20 mouse cellular contexts compared by ENCODE assay signal in the genomic region with DNA sequence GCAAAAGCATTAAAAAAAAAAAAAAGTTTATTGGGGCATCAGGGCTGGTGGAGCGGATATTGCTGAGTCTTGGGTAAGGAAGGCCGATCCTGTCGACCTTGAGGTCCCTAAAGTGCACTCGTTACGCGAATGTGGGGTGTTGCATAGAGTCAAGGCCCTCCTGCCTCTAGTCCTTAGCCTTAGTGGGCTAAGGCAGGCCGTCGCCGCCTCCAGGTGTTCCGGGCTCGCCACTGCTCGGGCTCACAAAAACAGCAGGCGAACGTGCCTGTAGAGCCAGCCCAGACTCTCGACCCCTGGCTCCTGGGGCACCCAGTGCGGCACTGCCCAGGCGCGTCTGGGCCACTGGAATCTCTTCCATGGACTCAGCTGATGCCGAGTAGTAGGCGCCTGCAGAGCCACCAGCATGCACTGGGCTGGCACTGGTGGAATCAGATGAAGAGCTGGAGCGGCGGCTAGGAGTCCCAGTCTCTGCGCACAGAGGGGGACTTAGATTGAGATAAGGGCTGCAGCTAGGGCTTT. TPM values are rescaled to one million over a fixed set of nuclear protein-coding genes. Genes with fewer than 3 reads are reported as not detected.
DNase-seq lines count a peak whose midpoint lies in the region; ATAC-seq and TF ChIP-seq lines count a peak whose summit lies in the region.
"Had no signal": no experiment of that assay in that cellular context is flagged by ENCODE, and none has a peak within 500 bp of the region (broad histone marks: within the 10 kb centered on the region; RNA-seq: fewer than 3 reads in every experiment).

No protein-coding gene starts in this region.

- peaks cover 53% of the 10 kb centered on the region for H3K27me3 ChIP-seq in heart, embryonic 10.5 days (ENCODE audit: insufficient read depth, poor library complexity, severe bottlenecking)
- peaks cover 66% of the 10 kb centered on the region for H3K27me3 ChIP-seq in midbrain, embryonic 10.5 days (ENCODE audit: low read depth, poor library complexity, severe bottlenecking)
- H3K27me3 ChIP-seq in midbrain, embryonic 14.5 days (ENCODE audit: control insufficient read depth, insufficient read depth, low read length), result no peaks in the 10 kb centered on the region
- peaks cover 93% of the 10 kb centered on the region for H3K27me3 ChIP-seq in liver, embryonic 12.5 days (replicated peaks)

- no peak overlapping the region for H3K9ac ChIP-seq in midbrain, embryonic 14.5 days (replicated peaks; ENCODE audit: low read length)
- H3K9ac ChIP-seq in ES-E14 (ENCODE audit: insufficient read depth, low read depth, low read length, poor library complexity, severe bottlenecking), result peak overlapping the region; percentile 33
- H3K9ac ChIP-seq in liver, embryonic 12.5 days, result no peak overlapping the region
- H3K9ac ChIP-seq: forebrain, embryonic 15.5 days had no signal

- no peaks in the 10 kb centered on the region for H3K9me3 ChIP-seq in heart, embryonic 10.5 days
- H3K9me3 ChIP-seq in midbrain, embryonic 10.5 days (replicated peaks), result no peaks in the 10 kb centered on the region
- no peaks in the 10 kb centered on the region for H3K9me3 ChIP-seq in midbrain, embryonic 14.5 days (ENCODE audit: control insufficient read depth, low read length)
- H3K9me3 ChIP-seq in ES-E14 (ENCODE audit: control insufficient read depth, insufficient read depth, low read depth, low read length), result no peaks in the 10 kb centered on the region
- no peaks in the 10 kb centered on the region for H3K9me3 ChIP-seq in liver, embryonic 12.5 days (replicated peaks)
- H3K9me3 ChIP-seq: forebrain, embryonic 15.5 days; G1E had no signal

- TF ChIP-seq CTCF in layer of hippocampus, adult 2 months (conservative IDR thresholded peaks at IDR 0.05), result no peak

- WGBS in heart, embryonic 10.5 days, result 11% methylated on average over 23 of the region's 23 CpGs
- WGBS in midbrain, embryonic 10.5 days, result 9% methylated on average over 23 of the region's 23 CpGs
- 23% methylated on average over 23 of the region's 23 CpGs for WGBS in midbrain, embryonic 14.5 days
- WGBS in liver, embryonic 12.5 days (ENCODE audit: insufficient replicate concordance), result 15% methylated on average over 23 of the region's 23 CpGs

- 0 out of 2 replicates have a peak overlapping the region, but pooled peaks have one; percentile 27 for H3K4me3 ChIP-seq in heart, embryonic 10.5 days
- H3K4me3 ChIP-seq in midbrain, embryonic 10.5 days, result peak overlapping the region; percentile 29
- H3K4me3 ChIP-seq in midbrain, embryonic 14.5 days (replicated peaks; ENCODE audit: low read depth, low read length), result no peak overlapping the region
- H3K4me3 ChIP-seq in ES-E14 (ENCODE audit: insufficient read depth in 1 of 2, low read depth in 1 of 2, low read length in 2 of 2, poor library complexity in 1 of 2, severe bottlenecking in 1 of 2), result peak overlapping the region; percentile 41 to 45
- no peak overlapping the region for H3K4me3 ChIP-seq in liver, embryonic 12.5 days
- no peak overlapping the region for H3K4me3 ChIP-seq in layer of hippocampus, adult 2 months
- H3K4me3 ChIP-seq: forebrain, embryonic 15.5 days had no signal

- DNase-seq in heart, embryonic 10.5 days (ENCODE audit: low spot score), result no peak
- DNase-seq in heart, postnatal 14 days, result no peak
- peak; percentile 36 for DNase-seq in midbrain, embryonic 10.5 days (ENCODE audit: low spot score)
- no peak for DNase-seq in midbrain, embryonic 14.5 days
- no peak for DNase-seq in ES-E14 (ENCODE audit: low read depth, low spot score)
- DNase-seq in layer of hippocampus, adult 2 months (ENCODE audit: low spot score in 2 of 2), result no peak
- DNase-seq: kidney, adult 9 months; left cerebral cortex, postnatal 4 days; spleen, adult 18-20 months; thymus, postnatal 14 days had no signal

- H3K4me1 ChIP-seq in heart, embryonic 10.5 days, result peaks cover 70% of the 10 kb centered on the region
- H3K4me1 ChIP-seq in midbrain, embryonic 10.5 days, result peaks cover 90% of the 10 kb centered on the region
- H3K4me1 ChIP-seq in midbrain, embryonic 14.5 days (ENCODE audit: control insufficient read depth, insufficient read depth, low read length), result peaks cover 39% of the 10 kb centered on the region
- peaks cover 10 to 37% of the 10 kb centered on the region in 2 experiments for H3K4me1 ChIP-seq in ES-E14 (ENCODE audit: control insufficient read depth in 2 of 2, insufficient read depth in 2 of 2, low read length in 2 of 2, poor library complexity in 1 of 2)
- H3K4me1 ChIP-seq in liver, embryonic 12.5 days, result peaks cover 45% of the 10 kb centered on the region

- H3K4me2 ChIP-seq in midbrain, embryonic 14.5 days (ENCODE audit: low read length), result no peak overlapping the region
- H3K4me2 ChIP-seq in liver, embryonic 12.5 days, result peak overlapping the region; percentile 26; the same call in 1 of the 2 replicates
- H3K4me2 ChIP-seq: forebrain, embryonic 15.5 days had no signal

- 0 out of 2 replicates have a peak, but pooled peaks cover 11% of the 10 kb centered on the region for H3K36me3 ChIP-seq in heart, embryonic 10.5 days
- H3K36me3 ChIP-seq in midbrain, embryonic 10.5 days, result peaks cover 27% of the 10 kb centered on the region
- 0 out of 2 replicates have a peak, but pooled peaks cover 6% of the 10 kb centered on the region for H3K36me3 ChIP-seq in midbrain, embryonic 14.5 days (ENCODE audit: control insufficient read depth, insufficient read depth, low read length)
- no peaks in the 10 kb centered on the region for H3K36me3 ChIP-seq in ES-E14 (ENCODE audit: control insufficient read depth, insufficient read depth, low read length, poor library complexity, severe bottlenecking)
- no peaks in the 10 kb centered on the region for H3K36me3 ChIP-seq in liver, embryonic 12.5 days
- H3K36me3 ChIP-seq: G1E had no signal

- in situ Hi-C loops in ES-E14 (cut with MboI; ENCODE audit: low sequenced_read_pairs in 2 of 2, unreplicated experiment in 2 of 2), result no loop called here

- no peak for ATAC-seq in midbrain, embryonic 14.5 days (ENCODE audit: low FRiP score, low TSS enrichment)
- no peak for ATAC-seq in liver, embryonic 12.5 days
- ATAC-seq in granulocyte monocyte progenitor cell, adult 5-6 weeks (replicated peaks; ENCODE audit: poor library complexity, severe bottlenecking), result no peak
- ATAC-seq: forebrain, embryonic 15.5 days; inflammation-experienced regulatory T-cells, adult 6 months had no signal

- intact Hi-C loops in heart, postnatal 14 days (cut with DNase I), result no loop called here

- peak overlapping the region; percentile 43; the same call in 1 of the 2 replicates for H3K27ac ChIP-seq in heart, embryonic 10.5 days
- peak overlapping the region; percentile 57 for H3K27ac ChIP-seq in midbrain, embryonic 10.5 days (replicated peaks)
- no peak overlapping the region for H3K27ac ChIP-seq in midbrain, embryonic 14.5 days (replicated peaks; ENCODE audit: low read depth, low read length)
- H3K27ac ChIP-seq in ES-E14 (ENCODE audit: insufficient read depth, low read depth, low read length, poor library complexity, severe bottlenecking), result no peak overlapping the region
- H3K27ac ChIP-seq in liver, embryonic 12.5 days, result no peak overlapping the region
- H3K27ac ChIP-seq in layer of hippocampus, adult 2 months, result no peak overlapping the region
- H3K27ac ChIP-seq: forebrain, embryonic 15.5 days had no signal

RNA-seq across cellular contexts. Expression of a gene that starts 1.1 kb away (rescaled TPM):
- 25.5 and 28.4 TPM in 2 replicates for polyA plus RNA-seq in heart, embryonic 10.5 days (2016; fragmentation: Nextera tagmentation; extraction: Ambion mirVana)
- 10 to 100 TPM; 47.7 to 50.1 TPM for total RNA-seq in heart, postnatal 14 days (2021)
- 94.4 and 100.0 TPM in 2 replicates for polyA plus RNA-seq in midbrain, embryonic 10.5 days (2016; fragmentation: Nextera tagmentation; extraction: Ambion mirVana)
- 91.3 and 108 TPM in 2 replicates for polyA plus RNA-seq in midbrain, embryonic 14.5 days (2014; fragmentation: Nextera tagmentation; extraction: Ambion mirVana)
- total RNA-seq in ES-E14 (2012; rRNA removed), result 16.7 and 17.3 TPM in 2 replicates
- polyA plus RNA-seq in liver, embryonic 12.5 days (2016; fragmentation: Nextera tagmentation; extraction: Ambion mirVana), result 1.2 and 1.4 TPM in 2 replicates
- 10 to 100 TPM; 36.5 to 36.8 TPM for total RNA-seq in layer of hippocampus, adult 2 months (2021)
- total RNA-seq in granulocyte monocyte progenitor cell, adult 5-6 weeks (2014; fragmentation: Nextera tagmentation), result not detected in 2 replicates
- total RNA-seq in granulocyte monocyte progenitor cell, adult 5-6 weeks (2017), result not detected in 2 replicates
- total RNA-seq: G1E had no signal
- polyA plus RNA-seq: G1E had no signal

RNA-seq across cellular contexts. Expression of a gene that starts 24.2 kb away (rescaled TPM):
- polyA plus RNA-seq in heart, embryonic 10.5 days (2016; fragmentation: Nextera tagmentation; extraction: Ambion mirVana), result 16.1 and 21.6 TPM in 2 replicates
- 10 to 100 TPM; 14.9 to 16.3 TPM for total RNA-seq in heart, postnatal 14 days (2021)
- polyA plus RNA-seq in midbrain, embryonic 10.5 days (2016; fragmentation: Nextera tagmentation; extraction: Ambion mirVana), result 18.6 and 24.0 TPM in 2 replicates
- polyA plus RNA-seq in midbrain, embryonic 14.5 days (2014; fragmentation: Nextera tagmentation; extraction: Ambion mirVana), result 25.2 and 26.4 TPM in 2 replicates
- 3.2 and 7.6 TPM in 2 replicates for total RNA-seq in ES-E14 (2012; rRNA removed)
- polyA plus RNA-seq in liver, embryonic 12.5 days (2016; fragmentation: Nextera tagmentation; extraction: Ambion mirVana), result 4.0 and 4.6 TPM in 2 replicates
- total RNA-seq in layer of hippocampus, adult 2 months (2021), result 10 to 100 TPM; 36.2 to 38.9 TPM
- 1.8 and 10.4 TPM in 2 replicates for total RNA-seq in granulocyte monocyte progenitor cell, adult 5-6 weeks (2014; fragmentation: Nextera tagmentation)
- 3.6 and 4.6 TPM in 2 replicates for total RNA-seq in granulocyte monocyte progenitor cell, adult 5-6 weeks (2017)

RNA-seq across cellular contexts. Expression of a gene that starts 46.1 kb away (rescaled TPM):
- 14.8 and 37.5 TPM in 2 replicates for polyA plus RNA-seq in heart, embryonic 10.5 days (2016; fragmentation: Nextera tagmentation; extraction: Ambion mirVana)
- 1 to 10 TPM in 1 of 2 experiments, under 1 TPM in 1; 0.53 to 1.0 TPM for total RNA-seq in heart, postnatal 14 days (2021)
- 28.8 and 30.2 TPM in 2 replicates for polyA plus RNA-seq in midbrain, embryonic 10.5 days (2016; fragmentation: Nextera tagmentation; extraction: Ambion mirVana)
- 5.9 and 9.7 TPM in 2 replicates for polyA plus RNA-seq in midbrain, embryonic 14.5 days (2014; fragmentation: Nextera tagmentation; extraction: Ambion mirVana)
- total RNA-seq in ES-E14 (2012; rRNA removed), result 0.67 and 0.74 TPM in 2 replicates
- 6.0 and 6.7 TPM in 2 replicates for polyA plus RNA-seq in liver, embryonic 12.5 days (2016; fragmentation: Nextera tagmentation; extraction: Ambion mirVana)
- total RNA-seq in layer of hippocampus, adult 2 months (2021), result not detected
- total RNA-seq in granulocyte monocyte progenitor cell, adult 5-6 weeks (2014; fragmentation: Nextera tagmentation), result not detected in 2 replicates
- total RNA-seq in granulocyte monocyte progenitor cell, adult 5-6 weeks (2017), result not detected in 2 replicates
- total RNA-seq: G1E; left cerebral cortex, postnatal 4 days had no signal
- polyA plus RNA-seq: G1E; inflammation-experienced regulatory T-cells, adult 6 months had no signal

RNA-seq across cellular contexts. Expression of a gene that starts 59.1 kb away (rescaled TPM):
- polyA plus RNA-seq in heart, embryonic 10.5 days (2016; fragmentation: Nextera tagmentation; extraction: Ambion mirVana), result 0.09 TPM in 1 of 2 replicates, not detected in the other
- total RNA-seq in heart, postnatal 14 days (2021), result under 1 TPM; 0.68 to 0.86 TPM
- polyA plus RNA-seq in midbrain, embryonic 10.5 days (2016; fragmentation: Nextera tagmentation; extraction: Ambion mirVana), result 2.6 and 3.7 TPM in 2 replicates
- polyA plus RNA-seq in midbrain, embryonic 14.5 days (2014; fragmentation: Nextera tagmentation; extraction: Ambion mirVana), result 1.5 and 1.7 TPM in 2 replicates
- 0.13 TPM in 1 of 2 replicates, not detected in the other for total RNA-seq in ES-E14 (2012; rRNA removed)
- 0.07 and 0.18 TPM in 2 replicates for polyA plus RNA-seq in liver, embryonic 12.5 days (2016; fragmentation: Nextera tagmentation; extraction: Ambion mirVana)
- total RNA-seq in layer of hippocampus, adult 2 months (2021), result under 1 TPM; 0.42 to 0.84 TPM
- 0.36 TPM in 1 of 2 replicates, not detected in the other for total RNA-seq in granulocyte monocyte progenitor cell, adult 5-6 weeks (2014; fragmentation: Nextera tagmentation)
- not detected in 2 replicates for total RNA-seq in granulocyte monocyte progenitor cell, adult 5-6 weeks (2017)
- total RNA-seq: G1E had no signal
- polyA plus RNA-seq: C2C12; G1E; inflammation-experienced regulatory T-cells, adult 6 months; stomach, embryonic 14.5 days had no signal

RNA-seq across cellular contexts. Expression of a gene that starts 59.2 kb away (rescaled TPM):
- polyA plus RNA-seq in heart, embryonic 10.5 days (2016; fragmentation: Nextera tagmentation; extraction: Ambion mirVana), result not detected in 2 replicates
- not detected for total RNA-seq in heart, postnatal 14 days (2021)
- 0.07 TPM in 1 of 2 replicates, not detected in the other for polyA plus RNA-seq in midbrain, embryonic 10.5 days (2016; fragmentation: Nextera tagmentation; extraction: Ambion mirVana)
- not detected in 2 replicates for polyA plus RNA-seq in midbrain, embryonic 14.5 days (2014; fragmentation: Nextera tagmentation; extraction: Ambion mirVana)
- 0.18 and 0.37 TPM in 2 replicates for total RNA-seq in ES-E14 (2012; rRNA removed)
- not detected in 2 replicates for polyA plus RNA-seq in liver, embryonic 12.5 days (2016; fragmentation: Nextera tagmentation; extraction: Ambion mirVana)
- total RNA-seq in layer of hippocampus, adult 2 months (2021), result not detected
- total RNA-seq in granulocyte monocyte progenitor cell, adult 5-6 weeks (2014; fragmentation: Nextera tagmentation), result not detected in 2 replicates
- not detected in 2 replicates for total RNA-seq in granulocyte monocyte progenitor cell, adult 5-6 weeks (2017)
- total RNA-seq: G1E; left cerebral cortex, postnatal 4 days had no signal
- polyA plus RNA-seq: G1E; inflammation-experienced regulatory T-cells, adult 6 months; large intestine, adult 2 months; liver, embryonic 16.5 days; neural tube, embryonic 11.5 days; stomach, embryonic 14.5 days had no signal

Comparison
In these comparisons a context has a peak if more than half of its experiments do, and no peak if none do; other contexts are left out.
1. H3K27ac ChIP-seq: peak in heart, embryonic 10.5 days (single experiment) and midbrain, embryonic 10.5 days (single experiment); none in midbrain, embryonic 14.5 days (single experiment), ES-E14 (single experiment), liver, embryonic 12.5 days (single experiment) and layer of hippocampus, adult 2 months (single experiment).
2. H3K4me3 ChIP-seq: peak in heart, embryonic 10.5 days (single experiment), midbrain, embryonic 10.5 days (single experiment) and ES-E14 (2 of 2); none in midbrain, embryonic 14.5 days (single experiment), liver, embryonic 12.5 days (single experiment) and layer of hippocampus, adult 2 months (single experiment).
3. RNA of a gene that starts 1.1 kb away (total RNA-seq): 47.7 to 50.1 TPM in heart, postnatal 14 days, 36.5 to 36.8 TPM in layer of hippocampus, adult 2 months and 16.7 to 17.3 TPM in ES-E14; not detected in granulocyte monocyte progenitor cell, adult 5-6 weeks; every median in the first group is over 10 times any median in the second.